Mouse (Mus musculus) central nervous system, embryonic 18 days (tissue): Measurements from ENCODE around the gene Lrg1. TPM values are rescaled to one million over a fixed set of nuclear protein-coding genes. Genes with fewer than 3 reads are reported as not detected.

ENCODE experiments used
- polyA plus RNA-seq: library from polyadenylated mRNA; depleted of rRNA; stranded (reverse); fragments of >200 nt; gene quantifications from 2 replicates; pipeline ENCODE4 v1.2.3, GENCODE M21; 2012; rRNA removed

Gene Lrg1
- 0.06 and 0.41 TPM in 2 replicates for polyA plus RNA-seq

DNA sequence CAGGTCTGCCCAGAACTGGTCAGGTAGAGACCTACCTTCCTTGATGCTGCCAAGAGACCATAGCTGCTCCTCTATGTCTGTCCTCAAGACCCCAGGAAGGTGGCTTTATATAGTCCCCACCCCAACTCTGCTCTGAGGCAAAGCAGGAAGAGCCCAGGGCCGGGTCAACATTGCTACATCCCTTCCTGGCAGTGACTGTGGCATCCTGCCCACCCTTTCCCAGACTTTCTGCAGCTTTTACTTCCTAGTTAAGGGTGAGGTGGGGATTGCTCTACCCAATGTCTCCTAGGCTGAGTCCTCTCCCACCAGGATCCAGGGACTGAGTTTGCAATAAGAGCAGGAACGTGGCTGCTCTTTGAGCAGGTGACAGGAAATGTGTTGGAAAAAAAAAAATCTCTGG lies at the start of gene Lrg1:
Lrg1 (minus strand) TSS at position 176 of the 400 bp plus-strand sequence.

DNA sequence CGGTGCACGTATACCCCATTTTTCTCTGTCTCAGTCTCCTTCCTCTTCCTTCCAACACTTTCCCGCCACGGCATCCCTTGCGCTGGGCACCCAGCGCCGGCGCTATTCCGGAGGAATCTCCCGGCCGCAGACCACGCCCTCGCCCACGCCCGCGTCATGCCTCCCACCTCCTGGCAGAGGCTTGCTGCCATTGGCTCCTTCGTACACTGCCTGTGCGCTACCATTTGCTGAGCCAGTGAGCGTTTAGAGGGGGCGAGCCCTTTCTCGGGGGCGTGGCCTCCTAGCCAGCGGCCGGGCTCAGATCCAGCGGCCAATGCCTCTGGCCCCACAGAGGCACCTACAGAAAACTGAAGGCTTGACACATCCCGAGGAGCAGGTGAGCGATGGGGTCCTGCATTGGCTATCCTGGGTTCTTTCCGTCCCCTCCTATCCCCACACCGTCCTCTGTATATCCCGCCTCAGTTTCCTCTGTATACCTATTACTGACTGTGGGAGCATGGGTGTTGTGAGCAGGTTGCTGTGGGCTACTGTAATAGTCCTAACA lies 40.5 kb upstream of the Lrg1 start, which contains the start of gene Tnfaip8l1:
Tnfaip8l1 (plus strand) TSS at position 247 of the 544 bp plus-strand sequence.

DNA sequence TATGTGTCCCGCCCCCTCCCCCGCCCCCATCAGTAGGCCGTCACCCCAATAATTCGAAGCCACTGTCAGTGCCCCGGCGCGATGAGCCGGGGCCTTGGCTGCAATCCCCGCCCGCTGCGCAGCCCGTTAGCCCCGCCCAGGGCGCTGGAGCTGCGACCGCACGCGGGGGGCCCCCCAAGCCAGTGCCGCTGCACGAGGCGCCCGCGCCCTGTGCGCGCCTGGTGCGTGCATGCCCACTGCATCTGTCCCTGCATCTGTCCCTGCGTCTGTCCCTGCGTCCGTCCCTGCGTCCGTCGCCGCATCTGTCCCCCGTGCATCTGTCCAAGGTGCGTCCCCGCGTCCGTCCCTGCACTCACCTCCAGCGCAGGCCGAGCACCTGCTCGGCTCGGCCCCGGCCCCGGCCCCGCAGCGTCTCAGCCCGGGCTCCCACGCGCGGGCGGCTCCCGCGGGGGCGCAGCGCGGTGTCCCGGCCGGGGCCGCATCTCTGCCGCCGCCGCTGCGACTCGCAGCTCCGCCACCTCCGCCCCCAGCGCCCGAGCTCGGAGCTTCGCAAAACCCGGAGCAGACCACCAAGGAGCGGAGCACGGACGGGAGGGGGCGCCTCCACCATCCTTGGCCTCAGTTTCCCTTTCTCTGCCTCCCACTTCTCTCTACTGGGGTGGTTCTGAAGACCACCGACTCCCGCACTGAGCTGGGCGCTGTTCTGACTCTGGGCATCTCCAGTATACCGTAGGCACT lies 18.2 kb upstream of the Lrg1 start, which contains the start of gene Sema6b:
Sema6b (minus strand) TSS at position 486 of the 738 bp plus-strand sequence.

DNA sequence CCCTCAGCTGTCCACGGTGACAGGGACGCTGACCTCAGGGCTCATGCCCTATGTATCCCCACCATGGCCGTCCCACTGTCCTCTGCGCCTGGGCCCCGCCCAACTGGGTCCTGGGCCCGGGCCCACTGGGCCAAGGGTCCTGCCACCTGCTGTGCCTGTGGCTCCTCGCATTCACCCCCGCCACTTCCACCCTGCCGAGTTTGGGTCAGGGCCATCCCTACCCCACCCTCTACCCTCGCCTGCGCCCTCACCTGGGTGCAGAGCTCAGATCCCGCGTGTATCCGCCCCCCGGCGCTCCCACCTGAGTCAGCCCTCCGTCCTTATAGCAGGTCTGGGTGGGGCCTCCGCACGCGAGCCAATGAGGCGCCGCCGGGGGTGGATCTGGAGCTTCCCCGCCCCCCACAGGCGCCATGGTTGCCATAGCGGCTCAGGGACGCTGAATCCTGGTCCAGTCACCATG lies 4.5 kb downstream of the Lrg1 start, which contains the start of gene Plin5:
Plin5 (minus strand) TSS at position 346 of the 460 bp plus-strand sequence.

DNA sequence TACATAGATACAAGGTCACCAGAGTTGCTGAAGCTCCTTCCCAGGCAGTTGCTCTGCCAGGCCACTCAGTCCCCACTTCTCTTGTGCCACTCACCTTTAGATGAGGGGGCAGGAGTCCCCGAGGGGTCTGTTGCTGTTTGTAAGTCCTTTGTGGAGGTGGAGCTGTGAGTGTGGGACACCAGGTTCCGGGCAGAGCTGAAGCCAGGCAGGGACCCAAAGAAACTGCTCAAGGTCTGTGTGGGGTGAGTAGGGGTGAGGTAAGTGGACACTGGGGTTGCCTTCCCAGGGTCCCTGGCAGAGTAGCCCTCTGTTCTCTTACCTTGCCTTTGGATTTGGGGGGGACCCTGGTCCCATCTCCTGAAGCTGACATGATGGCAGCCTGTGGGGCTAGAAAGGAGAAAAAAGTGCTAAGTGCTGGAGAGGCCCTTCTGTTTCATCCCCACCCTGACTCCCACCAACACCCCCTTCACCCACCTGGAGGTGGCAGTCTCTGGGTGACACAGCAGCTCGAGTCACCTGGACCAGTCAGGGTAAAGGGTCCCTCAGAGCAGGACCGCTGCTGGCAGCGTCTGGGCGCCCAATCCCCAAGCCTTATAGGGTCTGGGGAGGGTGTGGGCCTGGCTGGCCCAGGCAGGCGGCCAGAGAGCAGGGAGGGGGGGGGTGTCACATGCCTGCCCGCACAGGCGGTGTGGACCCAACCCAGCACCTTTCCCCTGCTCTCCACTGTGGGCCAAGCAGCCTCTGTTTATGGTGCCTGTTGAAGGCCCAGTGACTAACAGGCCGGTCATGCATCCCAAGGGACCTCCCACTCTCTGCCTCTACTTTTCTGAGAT lies 12.4 kb downstream of the Lrg1 start, which contains the start of gene Plin4:
Plin4 (minus strand) TSS at position 585 of the 833 bp plus-strand sequence.

DNA sequence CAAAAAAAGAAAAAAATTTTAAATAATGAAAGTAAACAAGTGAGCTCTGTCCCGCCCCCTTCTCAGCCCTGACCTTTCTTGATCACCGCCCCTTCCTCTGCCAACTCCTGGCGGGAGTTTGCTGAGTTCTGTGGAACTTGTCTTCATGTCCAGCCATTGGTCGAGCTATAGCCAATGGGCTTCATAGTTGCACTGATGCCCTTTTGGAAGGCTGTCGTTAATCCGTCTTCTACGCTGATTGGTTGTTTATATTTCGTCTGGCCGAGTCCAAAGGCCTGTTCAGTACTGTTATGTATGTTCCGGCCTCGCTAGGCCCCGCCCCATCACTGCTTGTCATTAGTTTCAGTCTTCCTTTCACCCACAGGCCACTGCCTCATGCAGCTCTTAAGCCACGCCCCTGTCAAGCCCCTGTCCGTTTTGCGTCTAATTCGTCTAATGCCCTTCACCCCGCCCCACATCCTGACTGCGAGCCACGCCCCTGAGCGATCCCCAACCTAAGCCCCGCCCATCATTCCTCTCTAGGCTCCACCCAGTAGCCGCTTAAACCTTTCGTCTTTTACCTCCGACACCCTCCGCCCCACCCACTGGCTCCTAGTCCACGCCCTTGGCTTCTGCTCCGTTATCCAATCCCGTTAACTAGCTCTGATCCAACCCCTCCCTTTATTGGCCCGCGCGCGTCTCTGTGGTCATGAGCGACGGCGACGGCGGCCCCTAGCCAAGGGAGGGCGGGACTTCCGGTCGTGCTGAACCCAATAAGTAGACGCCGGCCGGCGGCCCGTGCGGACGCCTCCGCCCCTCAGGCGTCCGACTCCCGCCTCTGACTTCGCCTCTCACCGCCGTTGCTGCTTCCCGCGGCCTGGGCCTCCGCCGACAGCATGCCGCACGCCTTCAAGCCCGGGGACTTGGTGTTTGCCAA lies 42.7 kb downstream of the Lrg1 start, which contains the start of gene Hdgfl2:
Hdgfl2 (plus strand) TSS at position 755 of the 916 bp plus-strand sequence.

DNA sequence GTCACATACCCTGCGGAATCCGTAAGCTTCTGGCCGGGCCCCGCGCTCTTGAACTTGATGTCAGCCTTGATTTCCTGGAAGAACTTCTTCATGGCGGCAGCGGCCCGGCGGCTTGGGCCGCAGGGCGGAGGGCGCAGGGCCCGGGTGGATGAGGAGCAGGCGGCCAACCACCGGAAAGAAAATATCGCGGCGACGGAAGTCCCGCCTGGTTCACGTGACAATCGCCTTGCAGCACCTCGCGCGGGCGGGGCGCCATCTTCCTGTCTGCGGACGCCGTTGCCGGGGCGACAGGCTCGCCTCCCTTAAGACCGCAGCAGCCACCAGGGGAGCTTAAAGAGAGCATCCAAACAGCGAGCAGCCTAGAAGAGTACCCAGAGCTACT lies 47.0 kb downstream of the Lrg1 start, which contains the start of gene Ubxn6:
Ubxn6 (minus strand) TSS at position 202 of the 382 bp plus-strand sequence.

Other genes with a start within 250 kb of the Lrg1 start
- 4.8 and 5.3 TPM in 2 replicates for gene Zfp119a, start 243.1 kb downstream of the Lrg1 start, polyA plus RNA-seq
- 8.7 and 9.5 TPM in 2 replicates for gene Zfp959, start 229.9 kb downstream of the Lrg1 start, polyA plus RNA-seq
- gene Zfp119b, start 172.5 kb downstream of the Lrg1 start, polyA plus RNA-seq: 3.4 TPM in 2 replicates
- gene Ebi3, start 169.4 kb downstream of the Lrg1 start, polyA plus RNA-seq: 6.0 and 6.1 TPM in 2 replicates
- gene Yju2, start 162.9 kb downstream of the Lrg1 start, polyA plus RNA-seq: 12.9 and 13.3 TPM in 2 replicates
- 179 and 193 TPM in 2 replicates for gene Shd, start 151.5 kb downstream of the Lrg1 start, polyA plus RNA-seq
- gene Fsd1, start 135.5 kb downstream of the Lrg1 start, polyA plus RNA-seq: 171 and 177 TPM in 2 replicates
- gene Stap2, start 116.4 kb downstream of the Lrg1 start, polyA plus RNA-seq: 6.9 and 7.3 TPM in 2 replicates
- gene Mpnd, start 116.3 kb downstream of the Lrg1 start, polyA plus RNA-seq: 185 and 189 TPM in 2 replicates
- 86.0 and 90.7 TPM in 2 replicates for gene Sh3gl1, start 85.4 kb downstream of the Lrg1 start, polyA plus RNA-seq
- gene Chaf1a, start 81.6 kb downstream of the Lrg1 start, polyA plus RNA-seq: 5.3 TPM in 2 replicates
- 105 and 110 TPM in 2 replicates for gene Ubxn6, start 47.0 kb downstream of the Lrg1 start, polyA plus RNA-seq
- gene Hdgfl2, start 42.4 kb downstream of the Lrg1 start, polyA plus RNA-seq: 124 and 126 TPM in 2 replicates
- 0.66 and 0.68 TPM in 2 replicates for gene Plin4, start 12.2 kb downstream of the Lrg1 start, polyA plus RNA-seq
- 1.9 and 2.1 TPM in 2 replicates for gene Plin5, start 4.4 kb downstream of the Lrg1 start, polyA plus RNA-seq
- 45.5 and 51.8 TPM in 2 replicates for gene Sema6b, start 18.3 kb upstream of the Lrg1 start, polyA plus RNA-seq
- gene Tnfaip8l1, start 40.5 kb upstream of the Lrg1 start, polyA plus RNA-seq: 9.4 and 10.4 TPM in 2 replicates
- 47.7 and 52.9 TPM in 2 replicates for gene Mydgf, start 61.9 kb upstream of the Lrg1 start, polyA plus RNA-seq
- gene Dpp9, start 96.9 kb upstream of the Lrg1 start, polyA plus RNA-seq: 40.3 and 41.4 TPM in 2 replicates
- gene Fem1a, start 134.8 kb upstream of the Lrg1 start, polyA plus RNA-seq: 24.0 and 24.1 TPM in 2 replicates
- 2.3 and 2.7 TPM in 2 replicates for gene Ticam1, start 154.8 kb upstream of the Lrg1 start, polyA plus RNA-seq
- gene Plin3, start 170.9 kb upstream of the Lrg1 start, polyA plus RNA-seq: 4.1 TPM in 2 replicates
- not detected in 2 replicates for gene Arrdc5, start 178.3 kb upstream of the Lrg1 start, polyA plus RNA-seq
- 15.6 and 16.9 TPM in 2 replicates for gene Uhrf1, start 181.3 kb upstream of the Lrg1 start, polyA plus RNA-seq
- 53.9 and 65.1 TPM in 2 replicates for gene Kdm4b, start 204.1 kb upstream of the Lrg1 start, polyA plus RNA-seq